Mouse (Mus musculus): ENCODE results near the gene Cd109. TPM values are rescaled to one million over a fixed set of nuclear protein-coding genes. Genes with fewer than 3 reads are reported as not detected.

Gene Cd109
- total RNA-seq, 4 experiments from 2014 or later = 0.09 to 0.46 (median 0.24) TPM

- peak; percentile 6 for DNase-seq
Observed at GRCm38 (mm10) chr9:78646008-78646777, 30.8 kb downstream of the Cd109 start.

- peak; percentile 13 for DNase-seq
Observed at GRCm38 (mm10) chr9:78648641-78649040, 33.3 kb downstream of the Cd109 start.

GRCm38 (mm10) chr9:78649398-78649797 lies 34.1 kb downstream of the Cd109 start:
- no peak for DNase-seq

- DNase-seq = no peak
Observed at GRCm38 (mm10) chr9:78657564-78657963, 42.2 kb downstream of the Cd109 start.

GRCm38 (mm10) chr9:78671446-78671985 lies 56.2 kb downstream of the Cd109 start:
- no peak for DNase-seq

GRCm38 (mm10) chr9:78700691-78701090 lies 85.3 kb downstream of the Cd109 start:
- peak; percentile 10 for DNase-seq

GRCm38 (mm10) chr9:78702509-78703239 lies 87.3 kb downstream of the Cd109 start:
- DNase-seq = no peak

- DNase-seq = no peak
Observed at GRCm38 (mm10) chr9:78720888-78721798, 105.8 kb downstream of the Cd109 start.

GRCm38 (mm10) chr9:78731931-78732330 lies 116.6 kb downstream of the Cd109 start:
- DNase-seq = no peak

GRCm38 (mm10) chr9:78735519-78735918 lies 120.2 kb downstream of the Cd109 start:
- no peak for DNase-seq

- no peak for DNase-seq
Observed at GRCm38 (mm10) chr9:78742012-78742411, 126.7 kb downstream of the Cd109 start.

GRCm38 (mm10) chr9:78750246-78750645 lies 134.9 kb downstream of the Cd109 start:
- no peak for DNase-seq

Other genes with a start within 250 kb of the Cd109 start
- gene Dppa5a, start 247.4 kb upstream of the Cd109 start, total RNA-seq (2022) = not detected
- not detected for gene Ooep, start 236.8 kb upstream of the Cd109 start, total RNA-seq (2022)
- not detected for gene Ddx43, start 219.8 kb upstream of the Cd109 start, total RNA-seq (2022)
- under 1 TPM; 0.52 to 0.86 (median 0.72) TPM for gene Cgas, start 172.3 kb upstream of the Cd109 start, total RNA-seq (2022)
- 10 to 100 TPM; 27.4 to 33.7 (median 30.5) TPM for gene Mto1, start 167.3 kb upstream of the Cd109 start, total RNA-seq (2022)
- under 1 TPM in 1 of 4 experiments, not detected in 3; 0.32 TPM for gene Gm17324, start 166.8 kb upstream of the Cd109 start, total RNA-seq (2022)
- gene Eef1a1, start 126.4 kb upstream of the Cd109 start, total RNA-seq (2022) = 1,000 to 10,000 TPM; 5,975 to 6,274 (median 6,040) TPM
- gene Slc17a5, start 27.5 kb upstream of the Cd109 start, total RNA-seq (2022) = 10 to 100 TPM; 11.1 to 13.3 (median 12.8) TPM

All from adrenal gland, adult 8-10 months (tissue).